Mouse (Mus musculus) heart, embryonic 13.5 days (tissue): Measurements from ENCODE around the gene Hirip3. TPM values are rescaled to one million over a fixed set of nuclear protein-coding genes. Genes with fewer than 3 reads are reported as not detected.

ENCODE experiments used
- polyA plus RNA-seq: library from polyadenylated mRNA; unstranded; fragments of >200 nt; fragmentation: Nextera tagmentation; extraction: Ambion mirVana; gene quantifications from 2 replicates; pipeline ENCODE4 v1.2.1, GENCODE M21; 2015

Gene Hirip3
- polyA plus RNA-seq, 1 experiment from 2014 or later = 18.8 TPM

Other genes starting within 250 kb of the Hirip3 start
- gene Nupr1, start 231.1 kb upstream of the Hirip3 start, polyA plus RNA-seq = 6.2 and 9.3 TPM in 2 replicates
- 27.7 and 28.8 TPM in 2 replicates for gene Sgf29, start 212.7 kb upstream of the Hirip3 start, polyA plus RNA-seq
- gene Sult1a1, start 185.5 kb upstream of the Hirip3 start, polyA plus RNA-seq = 5.8 and 6.2 TPM in 2 replicates
- gene Bola2, start 166.6 kb upstream of the Hirip3 start, polyA plus RNA-seq = 109 and 124 TPM in 2 replicates
- gene Slx1b, start 166.2 kb upstream of the Hirip3 start, polyA plus RNA-seq = 6.9 and 7.1 TPM in 2 replicates
- 11.8 and 16.6 TPM in 2 replicates for gene Coro1a, start 154.2 kb upstream of the Hirip3 start, polyA plus RNA-seq
- gene Mapk3, start 102.4 kb upstream of the Hirip3 start, polyA plus RNA-seq = 57.5 and 65.5 TPM in 2 replicates
- 1.2 and 1.4 TPM in 2 replicates for gene Gdpd3, start 95.6 kb upstream of the Hirip3 start, polyA plus RNA-seq
- 79.1 and 86.2 TPM in 2 replicates for gene Ypel3, start 85.0 kb upstream of the Hirip3 start, polyA plus RNA-seq
- gene Tbx6, start 80.5 kb upstream of the Hirip3 start, polyA plus RNA-seq = 0.32 and 0.33 TPM in 2 replicates
- gene Ppp4c, start 69.5 kb upstream of the Hirip3 start, polyA plus RNA-seq = 151 and 166 TPM in 2 replicates
- gene Fam57b, start 64.3 kb upstream of the Hirip3 start, polyA plus RNA-seq = 0.29 and 0.32 TPM in 2 replicates
- not detected in 2 replicates for gene 4930451I11Rik, start 30.3 kb upstream of the Hirip3 start, polyA plus RNA-seq
- 0.15 and 0.17 TPM in 2 replicates for gene Doc2a, start 14.6 kb upstream of the Hirip3 start, polyA plus RNA-seq
- 55.6 and 55.8 TPM in 2 replicates for gene Ino80e, start 405 bp downstream of the Hirip3 start, polyA plus RNA-seq
- 31.8 and 32.1 TPM in 2 replicates for gene Taok2, start 22.7 kb downstream of the Hirip3 start, polyA plus RNA-seq
- 20.4 and 21.5 TPM in 2 replicates for gene Tmem219, start 60.9 kb downstream of the Hirip3 start, polyA plus RNA-seq
- 13.1 and 14.0 TPM in 2 replicates for gene Kctd13, start 66.9 kb downstream of the Hirip3 start, polyA plus RNA-seq
- 0.20 TPM in 2 replicates for gene Asphd1, start 87.6 kb downstream of the Hirip3 start, polyA plus RNA-seq
- 0.19 and 0.73 TPM in 2 replicates for gene Sez6l2, start 88.6 kb downstream of the Hirip3 start, polyA plus RNA-seq
- gene Cdipt, start 113.9 kb downstream of the Hirip3 start, polyA plus RNA-seq = 69.5 and 79.9 TPM in 2 replicates
- 0.59 and 1.7 TPM in 2 replicates for gene Cdiptos, start 114.1 kb downstream of the Hirip3 start, polyA plus RNA-seq
- gene Mvp, start 152.6 kb downstream of the Hirip3 start, polyA plus RNA-seq = 11.2 and 11.9 TPM in 2 replicates
- gene Pagr1b, start 154.5 kb downstream of the Hirip3 start, polyA plus RNA-seq = 0.38 and 0.44 TPM in 2 replicates
- gene Pagr1a, start 155.4 kb downstream of the Hirip3 start, polyA plus RNA-seq = 55.6 and 76.2 TPM in 2 replicates
- gene Gm42742, start 159.1 kb downstream of the Hirip3 start, polyA plus RNA-seq = 13.8 and 25.7 TPM in 2 replicates
- 1.6 TPM in 2 replicates for gene Prrt2, start 159.2 kb downstream of the Hirip3 start, polyA plus RNA-seq
- 31.0 and 34.5 TPM in 2 replicates for gene Maz, start 165.1 kb downstream of the Hirip3 start, polyA plus RNA-seq
- gene Kif22, start 180.5 kb downstream of the Hirip3 start, polyA plus RNA-seq = 72.4 and 79.2 TPM in 2 replicates
- gene Zg16, start 225.4 kb downstream of the Hirip3 start, polyA plus RNA-seq = not detected in 2 replicates
- gene AI467606, start 229.4 kb downstream of the Hirip3 start, polyA plus RNA-seq = 1.0 and 1.1 TPM in 2 replicates